Mouse (Mus musculus) neural tube, embryonic 15.5 days (tissue): ENCODE results near the gene Dgkg. TPM values are rescaled to one million over a fixed set of nuclear protein-coding genes. Genes with fewer than 3 reads are reported as not detected.

Experiments
- ATAC-seq: fragments of 200-750 bp; cut with Nextera tagmentation; 2 replicates; pipeline ENCODE4 v1.8.0; 2017; ENCODE audit warnings: mild to moderate bottlenecking, moderate TSS enrichment, moderate library complexity; ENCODE audit not compliant: low FRiP score
- H3K27ac ChIP-seq: fragments of 300-500 bp; sonication (generic); replicated peaks from 2 replicates; pipeline ENCODE4 v1.5.1; 2015; ENCODE audit warnings: mild to moderate bottlenecking, inconsistent platforms
- H3K27me3 ChIP-seq: fragments of 300-500 bp; sonication (generic); replicated peaks from 2 replicates; pipeline ENCODE4 v1.6.1; 2015; ENCODE audit warnings: inconsistent platforms
- H3K36me3 ChIP-seq: fragments of 300-500 bp; sonication (generic); 2 replicates; pipeline ENCODE4 v1.6.1; 2015; ENCODE audit warnings: inconsistent platforms
- H3K4me1 ChIP-seq: fragments of 300-500 bp; sonication (generic); 2 replicates; pipeline ENCODE4 v1.6.1; 2015; ENCODE audit warnings: inconsistent platforms
- H3K4me2 ChIP-seq: fragments of 300-500 bp; sonication (generic); 2 replicates; pipeline ENCODE4 v1.6.1; 2015; ENCODE audit warnings: inconsistent platforms, mild to moderate bottlenecking, moderate library complexity
- H3K4me3 ChIP-seq: fragments of 300-500 bp; sonication (generic); replicated peaks from 2 replicates; pipeline ENCODE4 v1.5.1; 2015; ENCODE audit warnings: mild to moderate bottlenecking, inconsistent platforms
- H3K9ac ChIP-seq: fragments of 300-500 bp; sonication (generic); replicated peaks from 2 replicates; pipeline ENCODE4 v1.6.1; 2015; ENCODE audit warnings: mild to moderate bottlenecking, inconsistent platforms
- H3K9me3 ChIP-seq: fragments of 300-500 bp; sonication (generic); replicated peaks from 2 replicates; pipeline ENCODE4 v1.6.1; 2016; ENCODE audit warnings: inconsistent platforms
- WGBS: fragments of 180-500 bp; shearing (Covaris S2); methylation state at CpG from one replicate; pipeline ENCODE4 v1.1.7; 2015; ENCODE audit warnings: mixed read lengths; 5-methylcytosine and 5-hydroxymethylcytosine counted together
- polyA plus RNA-seq: library from polyadenylated mRNA; unstranded; fragments of >200 nt; fragmentation: Nextera tagmentation; extraction: Ambion mirVana; gene quantifications from 2 replicates; pipeline ENCODE4 v1.2.1, GENCODE M21; 2015

Gene Dgkg
- polyA plus RNA-seq, 1 experiment from 2014 or later = 4.9 TPM

- Histone ChIP-seq H3K9ac (no peak overlapping the region), H3K4me3 (no peak overlapping the region), H3K4me1 (no peaks in the 10 kb centered on the region), H3K36me3 (no peaks in the 10 kb centered on the region), H3K4me2 (no peak overlapping the region), H3K27ac (no peak overlapping the region), H3K9me3 (no peaks in the 10 kb centered on the region), H3K27me3 (no peaks in the 10 kb centered on the region)
- WGBS = 83% methylated on average over 1 of the region's 1 CpGs
- ATAC-seq = no peak
Measured at GRCm38 (mm10) chr16:22483900-22484299, 173.1 kb downstream of the Dgkg start.

GRCm38 (mm10) chr16:22479322-22479721 is 177.7 kb downstream of the Dgkg start:
- Histone ChIP-seq H3K9me3 (no peaks in the 10 kb centered on the region), H3K27me3 (no peaks in the 10 kb centered on the region), H3K36me3 (no peaks in the 10 kb centered on the region), H3K4me1 (no peaks in the 10 kb centered on the region), H3K4me2 (no peak overlapping the region), H3K9ac (no peak overlapping the region), H3K4me3 (no peak overlapping the region), H3K27ac (no peak overlapping the region)
- no peak for ATAC-seq
- WGBS = 91% methylated on average over 8 of the region's 8 CpGs

DNA sequence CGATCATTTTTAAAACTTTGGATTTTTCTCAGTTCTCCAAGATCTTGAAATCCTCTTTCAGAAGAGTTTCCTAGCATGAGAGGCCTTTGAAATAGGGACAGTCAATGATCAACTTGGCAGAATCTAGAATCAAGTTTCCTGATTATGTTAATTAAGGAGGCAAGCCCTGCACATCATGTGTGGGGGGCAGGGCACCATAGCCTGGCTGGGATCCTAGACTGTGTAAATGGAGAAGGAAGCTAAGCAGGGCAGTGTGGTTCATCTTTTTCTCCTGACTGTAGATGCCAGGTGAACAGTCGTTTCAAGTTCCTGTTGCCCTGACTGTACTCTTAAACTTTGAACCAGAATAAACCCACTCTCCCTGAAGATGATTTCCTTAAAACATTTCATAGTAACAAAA is 185.3 kb downstream of the Dgkg start:
- no peak overlapping the region for H3K27ac ChIP-seq
- H3K4me3 ChIP-seq = no peak overlapping the region
- H3K4me2 ChIP-seq = no peak overlapping the region
- no peaks in the 10 kb centered on the region for H3K36me3 ChIP-seq
- H3K27me3 ChIP-seq = no peaks in the 10 kb centered on the region
- ATAC-seq = no peak
- no peaks in the 10 kb centered on the region for H3K4me1 ChIP-seq
- H3K9ac ChIP-seq = no peak overlapping the region
- 83% methylated on average over 2 of the region's 2 CpGs for WGBS
- no peaks in the 10 kb centered on the region for H3K9me3 ChIP-seq

DNA sequence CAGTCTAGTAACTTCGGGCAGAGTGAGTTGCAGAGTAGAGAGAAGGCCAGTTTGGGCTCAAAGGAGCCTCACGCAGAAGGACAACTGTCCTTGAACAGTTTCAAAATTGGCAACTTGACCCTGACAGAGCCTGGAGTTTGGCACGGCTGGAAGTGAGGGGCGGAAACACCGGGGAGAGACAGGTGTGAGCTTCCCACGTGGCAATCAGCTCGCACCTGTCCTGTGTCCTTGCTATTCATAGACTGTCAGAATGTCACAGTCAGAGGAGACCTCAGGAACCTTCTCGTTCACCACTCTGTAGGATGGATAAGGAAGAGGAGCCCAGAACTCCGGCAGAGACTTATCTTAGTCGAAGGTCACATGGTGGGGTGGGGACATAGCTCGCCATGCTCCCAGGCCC is 187.6 kb downstream of the Dgkg start:
- no peak overlapping the region for H3K4me2 ChIP-seq
- no peak for ATAC-seq
- no peaks in the 10 kb centered on the region for H3K4me1 ChIP-seq
- H3K4me3 ChIP-seq = no peak overlapping the region
- no peaks in the 10 kb centered on the region for H3K36me3 ChIP-seq
- no peaks in the 10 kb centered on the region for H3K9me3 ChIP-seq
- no peak overlapping the region for H3K27ac ChIP-seq
- H3K9ac ChIP-seq = no peak overlapping the region
- no peaks in the 10 kb centered on the region for H3K27me3 ChIP-seq
- 88% methylated on average over 11 of the region's 11 CpGs for WGBS

- 96% methylated on average over 2 of the region's 2 CpGs for WGBS
- H3K4me1 ChIP-seq = no peaks in the 10 kb centered on the region
- H3K9me3 ChIP-seq = no peaks in the 10 kb centered on the region
- H3K36me3 ChIP-seq = no peaks in the 10 kb centered on the region
- no peak overlapping the region for H3K4me2 ChIP-seq
- H3K9ac ChIP-seq = no peak overlapping the region
- H3K4me3 ChIP-seq = no peak overlapping the region
- no peak overlapping the region for H3K27ac ChIP-seq
- ATAC-seq = no peak
- no peaks in the 10 kb centered on the region for H3K27me3 ChIP-seq
Measured at GRCm38 (mm10) chr16:22467111-22467510, 189.9 kb downstream of the Dgkg start.

- H3K4me1 ChIP-seq = no peaks in the 10 kb centered on the region
- H3K27me3 ChIP-seq = no peaks in the 10 kb centered on the region
- no peak for ATAC-seq
- no peak overlapping the region for H3K4me2 ChIP-seq
- 82% methylated on average over 11 of the region's 11 CpGs for WGBS
- no peak overlapping the region for H3K9ac ChIP-seq
- no peak overlapping the region for H3K4me3 ChIP-seq
- no peak overlapping the region for H3K27ac ChIP-seq
- H3K36me3 ChIP-seq = no peaks in the 10 kb centered on the region
- H3K9me3 ChIP-seq = no peaks in the 10 kb centered on the region
Measured at GRCm38 (mm10) chr16:22466381-22466780, 190.6 kb downstream of the Dgkg start.

GRCm38 (mm10) chr16:22462220-22462619 is 194.8 kb downstream of the Dgkg start:
- WGBS = 88% methylated on average over 3 of the region's 3 CpGs
- H3K36me3 ChIP-seq = no peaks in the 10 kb centered on the region
- H3K9ac ChIP-seq = no peak overlapping the region

GRCm38 (mm10) chr16:22461728-22462127 is 195.3 kb downstream of the Dgkg start:
- WGBS = 76% methylated on average over 6 of the region's 6 CpGs

More at GRCm38 (mm10) chr16:22462220-22462619, 194.8 kb downstream of the Dgkg start:
- Histone ChIP-seq H3K4me2 (no peak overlapping the region), H3K4me3 (no peak overlapping the region), H3K27ac (no peak overlapping the region), H3K9me3 (no peaks in the 10 kb centered on the region), H3K4me1 (no peaks in the 10 kb centered on the region), H3K27me3 (no peaks in the 10 kb centered on the region)
- ATAC-seq = no peak

DNA sequence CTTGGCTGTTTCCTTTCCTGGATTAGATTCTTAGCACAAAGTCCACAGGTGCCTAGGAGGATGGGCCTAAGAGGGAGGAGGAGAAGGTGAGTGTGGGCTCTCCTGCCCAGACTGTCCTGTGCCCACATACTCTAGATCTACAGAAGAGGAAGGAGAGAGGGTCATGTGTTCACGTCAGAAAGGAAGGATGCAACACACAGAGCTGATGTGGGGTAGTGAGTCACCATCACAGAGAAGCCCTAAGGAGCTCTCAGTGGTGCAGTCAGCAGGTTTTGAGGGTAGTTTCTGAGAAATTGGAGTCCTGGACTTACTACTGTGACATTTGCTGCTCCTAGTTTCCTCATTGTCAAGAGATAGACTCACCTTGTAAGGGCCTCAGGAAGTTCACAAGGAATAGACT is 196.1 kb downstream of the Dgkg start:
- Histone ChIP-seq H3K27ac (no peak overlapping the region), H3K9me3 (no peaks in the 10 kb centered on the region), H3K4me2 (no peak overlapping the region), H3K27me3 (no peaks in the 10 kb centered on the region), H3K9ac (no peak overlapping the region), H3K4me1 (no peaks in the 10 kb centered on the region), H3K36me3 (no peaks in the 10 kb centered on the region), H3K4me3 (no peak overlapping the region)
- WGBS = 90% methylated on average over 1 of the region's 1 CpGs
- ATAC-seq = no peak

More at GRCm38 (mm10) chr16:22461728-22462127, 195.3 kb downstream of the Dgkg start:
- no peak overlapping the region for H3K4me3 ChIP-seq
- H3K36me3 ChIP-seq = no peaks in the 10 kb centered on the region
- no peak overlapping the region for H3K27ac ChIP-seq
- H3K9me3 ChIP-seq = no peaks in the 10 kb centered on the region
- H3K27me3 ChIP-seq = no peaks in the 10 kb centered on the region
- no peak overlapping the region for H3K9ac ChIP-seq
- H3K4me2 ChIP-seq = no peak overlapping the region
- ATAC-seq = no peak
- H3K4me1 ChIP-seq = no peaks in the 10 kb centered on the region

DNA sequence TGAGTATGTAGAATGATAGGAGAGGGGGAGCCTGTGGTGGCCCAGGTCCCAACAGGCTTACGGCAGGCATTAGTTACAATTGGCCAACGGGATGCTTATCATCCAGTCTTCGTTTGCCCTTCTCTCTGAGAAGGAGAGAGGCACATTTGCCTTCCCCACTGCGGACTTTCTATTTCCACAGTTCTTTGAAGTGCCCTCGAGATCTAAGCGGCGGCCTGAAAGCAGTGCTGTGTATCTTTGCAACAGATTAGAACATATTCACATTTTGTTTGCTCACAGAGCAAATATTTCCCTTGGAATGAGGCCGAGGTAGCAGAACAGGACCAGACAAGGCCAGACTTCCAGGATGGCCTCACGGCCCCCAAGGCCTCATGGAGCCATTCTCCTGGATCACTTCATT is 204.9 kb downstream of the Dgkg start:
- ATAC-seq = no peak
- Histone ChIP-seq H3K27me3 (no peaks in the 10 kb centered on the region), H3K4me2 (no peak overlapping the region), H3K36me3 (no peaks in the 10 kb centered on the region), H3K9ac (no peak overlapping the region), H3K9me3 (no peaks in the 10 kb centered on the region), H3K27ac (no peak overlapping the region), H3K4me3 (no peak overlapping the region), H3K4me1 (no peaks in the 10 kb centered on the region)
- WGBS = 91% methylated on average over 9 of the region's 9 CpGs

DNA sequence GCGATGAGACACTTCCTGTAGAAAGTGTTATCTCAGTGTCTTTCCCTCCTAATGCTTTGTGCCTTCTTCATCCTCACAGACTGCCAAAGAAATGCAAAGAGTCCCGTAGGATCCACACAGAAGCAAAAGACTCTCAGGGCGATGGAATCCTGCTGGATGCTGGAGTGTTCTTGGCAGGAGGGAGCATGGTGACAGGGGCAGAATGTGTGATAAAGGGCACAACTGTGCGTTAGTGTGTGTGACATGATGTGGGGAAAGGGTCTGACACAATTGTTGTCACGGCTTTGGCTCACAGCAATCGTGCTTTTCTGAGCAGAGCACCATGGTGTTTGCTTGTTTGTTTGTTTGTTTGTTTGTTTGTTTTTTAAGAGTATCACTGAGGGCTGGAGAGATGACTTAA is 208.9 kb downstream of the Dgkg start:
- no peak overlapping the region for H3K27ac ChIP-seq
- no peaks in the 10 kb centered on the region for H3K4me1 ChIP-seq
- 85% methylated on average over 6 of the region's 6 CpGs for WGBS
- no peak overlapping the region for H3K4me3 ChIP-seq
- H3K4me2 ChIP-seq = no peak overlapping the region
- no peak overlapping the region for H3K9ac ChIP-seq
- peaks cover 2% of the 10 kb centered on the region; the same call in 1 of the 2 replicates for H3K27me3 ChIP-seq
- H3K9me3 ChIP-seq = no peaks in the 10 kb centered on the region
- H3K36me3 ChIP-seq = no peaks in the 10 kb centered on the region
- no peak for ATAC-seq

GRCm38 (mm10) chr16:22444786-22445185 is 212.2 kb downstream of the Dgkg start:
- Histone ChIP-seq H3K9me3 (no peaks in the 10 kb centered on the region), H3K4me2 (no peak overlapping the region), H3K27ac (no peak overlapping the region), H3K4me3 (no peak overlapping the region), H3K9ac (no peak overlapping the region), H3K27me3 (peaks cover 27% of the 10 kb centered on the region), H3K36me3 (no peaks in the 10 kb centered on the region), H3K4me1 (peaks cover 12% of the 10 kb centered on the region)
- 79% methylated on average over 6 of the region's 6 CpGs for WGBS
- no peak for ATAC-seq

DNA sequence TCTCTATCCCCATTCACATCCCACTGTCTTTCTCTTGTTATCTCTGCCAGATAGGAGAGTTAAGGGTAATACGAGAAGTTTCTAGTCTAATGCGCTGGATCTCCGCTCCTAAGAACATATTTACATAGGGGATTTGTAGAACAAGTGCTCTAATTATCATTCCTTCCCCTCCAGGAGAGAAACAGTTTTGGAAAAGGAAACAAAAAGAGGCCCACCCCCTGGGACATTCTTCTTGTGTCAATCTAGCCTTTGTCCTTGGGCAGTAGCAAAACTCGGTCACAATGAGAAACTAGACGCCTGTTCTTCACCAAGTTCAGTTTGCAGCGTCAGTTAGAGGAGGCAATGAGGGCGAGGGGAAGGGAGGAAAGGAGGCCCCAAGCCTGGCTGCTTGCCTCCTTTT is 214.8 kb downstream of the Dgkg start:
- H3K36me3 ChIP-seq = no peaks in the 10 kb centered on the region
- 22% methylated on average over 7 of the region's 7 CpGs for WGBS
- no peak overlapping the region for H3K4me3 ChIP-seq
- H3K4me1 ChIP-seq = peaks cover 24% of the 10 kb centered on the region
- no peak overlapping the region for H3K27ac ChIP-seq
- no peak overlapping the region for H3K4me2 ChIP-seq
- peaks cover 36% of the 10 kb centered on the region for H3K27me3 ChIP-seq
- ATAC-seq = no peak
- H3K9ac ChIP-seq = no peak overlapping the region
- no peaks in the 10 kb centered on the region for H3K9me3 ChIP-seq
